Mouse (Mus musculus) gastrocnemius, adult 2 months (tissue): ENCODE results near the gene Uts2r. TPM values are rescaled to one million over a fixed set of nuclear protein-coding genes. Genes with fewer than 3 reads are reported as not detected.

ENCODE experiments used
- DNase-seq: peaks from one replicate; pipeline ENCODE4 v3.0.0; 2022
- H3K27ac ChIP-seq: fragments of 200-600 bp; 2 replicates; pipeline ENCODE4 v1.8.1; 2022; ENCODE audit warnings: mild to moderate bottlenecking
- H3K4me3 ChIP-seq: fragments of 200-600 bp; 2 replicates; pipeline ENCODE4 v1.8.1; 2022; ENCODE audit warnings: mild to moderate bottlenecking, moderate library complexity
- CTCF ChIP-seq: fragments of 200-600 bp; IDR thresholded peaks from 2 replicates; pipeline ENCODE4 v1.8.1; 2022; ENCODE audit warnings: antibody characterized with exemption, mild to moderate bottlenecking, moderate library complexity
- intact Hi-C: fragments of 180-260 bp; cut with DNase I; formaldehyde crosslinking; loops from one replicate; pipeline ENCODE4 v1.15.1; 2025
- long read RNA-seq, 2 experiments: library from polyadenylated mRNA; stranded (forward); transcript quantifications; one replicate each; pipeline ENCODE4 v2.0.0; 2021
- total RNA-seq, 2 experiments: library from RNA; stranded (reverse); gene quantifications; 2 replicates each; pipeline ENCODE4 v1.2.3; 2021

Uts2r gene
- 1 to 10 TPM; 1.4 to 3.1 TPM for total RNA-seq
- long read RNA-seq, experiment 1, partial matches to known transcripts: 0 of 4 reads
- long read RNA-seq, experiment 1, other reads (novel, unspliced or antisense): 4 of 4 reads
- long read RNA-seq, experiment 2, partial matches to known transcripts: 0 of 5 reads
- long read RNA-seq, experiment 2, other reads (novel, unspliced or antisense): 4 of 5 reads

- DNase-seq: no peak
- TF ChIP-seq CTCF: no peak
- peak within 1 kb of the TSS; percentile 48 for H3K4me3 ChIP-seq
- intact Hi-C loops: no loop called here
- H3K27ac ChIP-seq: peak within 1 kb of the TSS; percentile 88
Measured at GRCm38 (mm10) chr11:121159971-121160370, at the start of gene Uts2r. TSS of gene Uts2r (plus strand) at chr11:121160271.

- no peak for DNase-seq
- intact Hi-C loops: no loop called here
- TF ChIP-seq CTCF: no peak
- Histone ChIP-seq H3K27ac (no peak overlapping the region), H3K4me3 (no peak overlapping the region)
Measured at GRCm38 (mm10) chr11:121111051-121111450, 49.0 kb upstream of the Uts2r start.

- DNase-seq: no peak
- intact Hi-C loops: no loop called here
- Histone ChIP-seq H3K4me3 (no peak overlapping the region), H3K27ac (no peak overlapping the region)
- TF ChIP-seq CTCF: no peak
Measured at GRCm38 (mm10) chr11:121111601-121112000, 48.5 kb upstream of the Uts2r start.

- no peak for DNase-seq
- intact Hi-C loops: no loop called here
- H3K4me3 ChIP-seq: no peak overlapping the region
- H3K27ac ChIP-seq: no peak overlapping the region
- no peak for TF ChIP-seq CTCF
Measured at GRCm38 (mm10) chr11:121112091-121112775, 47.8 kb upstream of the Uts2r start.

GRCm38 (mm10) chr11:121118106-121118505, 42.0 kb upstream of the Uts2r start:
- Histone ChIP-seq H3K4me3 (no peak overlapping the region), H3K27ac (no peak overlapping the region)
- no peak for TF ChIP-seq CTCF
- no peak for DNase-seq
- intact Hi-C loops: no loop called here

- no peak for TF ChIP-seq CTCF
- intact Hi-C loops: no loop called here
- DNase-seq: no peak
- Histone ChIP-seq H3K4me3 (no peak within 1 kb of the TSS), H3K27ac (no peak within 1 kb of the TSS)
Measured at GRCm38 (mm10) chr11:121118577-121118976, 41.5 kb upstream of the Uts2r start, which contains the start of gene Tex19.2. TSS of gene Tex19.2 (minus strand) at chr11:121118677.

- no peak overlapping the region for H3K27ac ChIP-seq
- no peak overlapping the region for H3K4me3 ChIP-seq
- TF ChIP-seq CTCF: no peak
- intact Hi-C loops: loop anchor here (5.0 kb wide), 1 partner anchor 44 kb away; no protein-coding TSS in a partner anchor
- no peak for DNase-seq
Measured at GRCm38 (mm10) chr11:121121151-121121550, 38.9 kb upstream of the Uts2r start.

GRCm38 (mm10) chr11:121122024-121122670, 37.9 kb upstream of the Uts2r start:
- no peak for DNase-seq
- intact Hi-C loops: loop anchor here (5.0 kb wide), 1 partner anchor 45 kb away; no protein-coding TSS in a partner anchor
- no peak for TF ChIP-seq CTCF
- H3K27ac ChIP-seq: no peak overlapping the region
- no peak overlapping the region for H3K4me3 ChIP-seq

- H3K27ac ChIP-seq: no peak overlapping the region
- no peak overlapping the region for H3K4me3 ChIP-seq
- intact Hi-C loops: loop anchor here (5.0 kb wide), 1 partner anchor 46 kb away; no protein-coding TSS in a partner anchor
- no peak for DNase-seq
- no peak for TF ChIP-seq CTCF
Measured at GRCm38 (mm10) chr11:121123438-121123837, 36.6 kb upstream of the Uts2r start.

- no peak overlapping the region for H3K27ac ChIP-seq
- no peak for TF ChIP-seq CTCF
- no peak for DNase-seq
- intact Hi-C loops: no loop called here
- no peak overlapping the region for H3K4me3 ChIP-seq
Measured at GRCm38 (mm10) chr11:121125522-121126172, 34.4 kb upstream of the Uts2r start.

GRCm38 (mm10) chr11:121126395-121126794, 33.7 kb upstream of the Uts2r start:
- H3K4me3 ChIP-seq: no peak overlapping the region
- no peak for DNase-seq
- H3K27ac ChIP-seq: no peak overlapping the region
- intact Hi-C loops: no loop called here
- peak; percentile 32 for TF ChIP-seq CTCF

GRCm38 (mm10) chr11:121127441-121127840, 32.6 kb upstream of the Uts2r start:
- TF ChIP-seq CTCF: no peak
- no peak overlapping the region for H3K27ac ChIP-seq
- intact Hi-C loops: no loop called here
- H3K4me3 ChIP-seq: no peak overlapping the region
- no peak for DNase-seq

GRCm38 (mm10) chr11:121129616-121130015, 30.5 kb upstream of the Uts2r start:
- no peak for DNase-seq
- no peak for TF ChIP-seq CTCF
- Histone ChIP-seq H3K27ac (0 out of 2 replicates have a peak overlapping the region, but pooled peaks have one; percentile 4), H3K4me3 (no peak overlapping the region)
- intact Hi-C loops: no loop called here
